In the genomic region with DNA sequence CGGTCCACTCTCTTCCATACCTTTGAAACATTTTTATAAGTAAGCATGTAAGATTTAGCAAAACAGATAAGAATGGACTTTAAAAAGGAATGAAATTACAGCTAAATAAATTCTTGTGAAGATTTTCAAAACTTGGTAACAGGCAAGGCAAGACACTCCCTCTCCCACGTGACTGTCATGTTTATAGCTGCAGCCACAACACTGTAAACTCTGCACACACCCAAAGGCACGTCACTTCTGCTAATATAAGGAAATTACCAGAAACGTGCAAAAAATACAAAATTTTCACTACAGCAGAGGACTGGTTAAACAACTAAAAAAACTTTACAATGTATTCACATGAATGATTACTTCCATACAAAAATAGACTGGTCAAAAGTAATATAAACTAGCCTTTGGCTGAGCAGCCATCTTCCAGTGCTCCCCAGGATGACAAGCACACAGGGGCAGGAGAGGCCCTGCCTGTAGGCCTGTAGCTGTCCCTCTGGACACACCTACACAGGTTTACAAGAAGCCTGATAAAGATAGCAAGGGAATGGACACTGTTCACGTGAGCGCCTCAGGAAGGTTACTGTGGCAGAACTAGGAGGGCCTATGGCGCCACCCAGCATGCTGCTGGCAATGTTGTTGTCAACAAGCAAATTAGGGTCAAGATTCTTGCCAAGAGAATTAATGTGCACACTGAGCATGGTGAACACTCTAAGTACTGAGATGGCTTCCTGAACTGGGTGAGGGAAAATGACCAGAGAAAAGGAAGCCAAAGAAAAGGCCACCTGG, we compare ENCODE assay signal across 13 mouse cellular contexts. TPM values are rescaled to one million over a fixed set of nuclear protein-coding genes. Genes with fewer than 3 reads are reported as not detected.
A peak's percentile ranks its signal among the peaks of the same experiment; 100 is the strongest.
DNase-seq lines count a peak whose midpoint lies in the region; ATAC-seq and TF ChIP-seq lines count a peak whose summit lies in the region.
"Had no signal": no experiment of that assay in that cellular context is flagged by ENCODE, and none has a peak within 500 bp of the region (broad histone marks: within the 10 kb centered on the region; RNA-seq: fewer than 3 reads in every experiment).

No protein-coding gene starts in this region.

- peaks cover 24% of the 10 kb centered on the region for H3K36me3 ChIP-seq in lung, postnatal 0 days (ENCODE audit: insufficient read depth, low read length)
- peaks cover 59% of the 10 kb centered on the region for H3K36me3 ChIP-seq in midbrain, embryonic 14.5 days (ENCODE audit: control insufficient read depth, insufficient read depth, low read length)
- H3K36me3 ChIP-seq in hindbrain, embryonic 11.5 days (ENCODE audit: control insufficient read depth, insufficient read depth, low read length) = peaks cover 2% of the 10 kb centered on the region; the same call in 1 of the 2 replicates

- no peak overlapping the region for H3K27ac ChIP-seq in lung, postnatal 0 days (ENCODE audit: low read length)
- no peak overlapping the region for H3K27ac ChIP-seq in midbrain, embryonic 14.5 days (replicated peaks; ENCODE audit: low read depth, low read length)
- H3K27ac ChIP-seq in hindbrain, embryonic 11.5 days (ENCODE audit: low read depth, low read length) = no peak overlapping the region
- H3K27ac ChIP-seq: embryonic facial prominence, embryonic 15.5 days had no signal

- no peak overlapping the region for H3K4me3 ChIP-seq in lung, postnatal 0 days (ENCODE audit: low read depth, low read length)
- no peak overlapping the region for H3K4me3 ChIP-seq in midbrain, embryonic 14.5 days (replicated peaks; ENCODE audit: low read depth, low read length)
- H3K4me3 ChIP-seq in hindbrain, embryonic 11.5 days (ENCODE audit: low read depth, low read length) = no peak overlapping the region
- H3K4me3 ChIP-seq: embryonic facial prominence, embryonic 15.5 days had no signal

- DNase-seq in heart, adult 11 months = peak; percentile 81
- DNase-seq in heart, adult 9 months (ENCODE audit: low spot score in 2 of 2) = no peak
- peak; percentile 5 for DNase-seq in lung, postnatal 10 days
- DNase-seq in lung, postnatal 0 days (ENCODE audit: low spot score) = no peak
- peak; percentile 96 for DNase-seq in cerebellum, adult 9-11 months
- peak; percentile 29 for DNase-seq in large intestine, adult 2 months (ENCODE audit: low read depth, low spot score)
- no peak for DNase-seq in midbrain, embryonic 14.5 days
- no peak for DNase-seq in hindbrain, embryonic 11.5 days (ENCODE audit: low spot score)
- DNase-seq: heart, postnatal 36 days; lung, postnatal 14 days; thymus, postnatal 14 days had no signal

- no peak for TF ChIP-seq EP300 in lung, postnatal 0 days (IDR thresholded peaks at IDR 0.05)

- H3K27me3 ChIP-seq in lung, postnatal 0 days (replicated peaks; ENCODE audit: insufficient read depth, low read length) = no peaks in the 10 kb centered on the region
- no peaks in the 10 kb centered on the region for H3K27me3 ChIP-seq in midbrain, embryonic 14.5 days (ENCODE audit: control insufficient read depth, insufficient read depth, low read length)
- H3K27me3 ChIP-seq in hindbrain, embryonic 11.5 days (ENCODE audit: control insufficient read depth, insufficient read depth, low read length) = no peaks in the 10 kb centered on the region
- H3K27me3 ChIP-seq: embryonic facial prominence, embryonic 15.5 days had no signal

- H3K9me3 ChIP-seq in lung, postnatal 0 days (ENCODE audit: low read length) = no peaks in the 10 kb centered on the region
- H3K9me3 ChIP-seq in midbrain, embryonic 14.5 days (ENCODE audit: control insufficient read depth, low read length) = no peaks in the 10 kb centered on the region
- H3K9me3 ChIP-seq in hindbrain, embryonic 11.5 days (ENCODE audit: control insufficient read depth, low read length) = no peaks in the 10 kb centered on the region
- H3K9me3 ChIP-seq: embryonic facial prominence, embryonic 15.5 days had no signal

- ATAC-seq in lung, postnatal 0 days = no peak
- ATAC-seq in midbrain, embryonic 14.5 days (ENCODE audit: low FRiP score, low TSS enrichment) = no peak
- ATAC-seq in hindbrain, embryonic 11.5 days (ENCODE audit: low FRiP score) = no peak
- ATAC-seq: midbrain, embryonic 16.5 days had no signal

- no peak for TF ChIP-seq CTCF in lung, postnatal 0 days (IDR thresholded peaks at IDR 0.05)

- no peaks in the 10 kb centered on the region for H3K4me1 ChIP-seq in lung, postnatal 0 days (ENCODE audit: insufficient read depth, low read depth, low read length)
- no peaks in the 10 kb centered on the region for H3K4me1 ChIP-seq in midbrain, embryonic 14.5 days (ENCODE audit: control insufficient read depth, insufficient read depth, low read length)
- no peaks in the 10 kb centered on the region for H3K4me1 ChIP-seq in hindbrain, embryonic 11.5 days (replicated peaks; ENCODE audit: control insufficient read depth, insufficient read depth, low read length)
- H3K4me1 ChIP-seq: embryonic facial prominence, embryonic 15.5 days had no signal

- no peak overlapping the region for H3K4me2 ChIP-seq in lung, postnatal 0 days (replicated peaks; ENCODE audit: low read depth, low read length)
- H3K4me2 ChIP-seq in midbrain, embryonic 14.5 days (ENCODE audit: low read length) = no peak overlapping the region
- H3K4me2 ChIP-seq in hindbrain, embryonic 11.5 days (replicated peaks; ENCODE audit: low read depth, low read length) = no peak overlapping the region
- H3K4me2 ChIP-seq: embryonic facial prominence, embryonic 15.5 days had no signal

- WGBS in lung, postnatal 0 days = 82% methylated on average over 7 of the region's 7 CpGs
- 40% methylated on average over 7 of the region's 7 CpGs for WGBS in large intestine, adult 2 months
- whole genome bisulfite sequencing in midbrain, embryonic 14.5 days = 92% methylated on average over 7 of the region's 7 CpGs
- 86% methylated on average over 7 of the region's 7 CpGs for WGBS in hindbrain, embryonic 11.5 days

- no peak overlapping the region for H3K9ac ChIP-seq in lung, postnatal 0 days (replicated peaks; ENCODE audit: low read depth)
- no peak overlapping the region for H3K9ac ChIP-seq in midbrain, embryonic 14.5 days (replicated peaks; ENCODE audit: low read length)
- H3K9ac ChIP-seq in hindbrain, embryonic 11.5 days (ENCODE audit: low read depth, low read length) = no peak overlapping the region
- H3K9ac ChIP-seq: embryonic facial prominence, embryonic 15.5 days had no signal

RNA-seq across cellular contexts. Expression of gene Qsox1, which starts 42.4 kb away (rescaled TPM):
- polyA plus RNA-seq in lung, postnatal 0 days (2015; fragmentation: Nextera tagmentation; extraction: Ambion mirVana) = 58.1 and 62.9 TPM in 2 replicates
- 110 and 111 TPM in 2 replicates for polyA plus RNA-seq in large intestine, adult 2 months (2012; rRNA removed)
- 7.6 and 11.5 TPM in 2 replicates for polyA plus RNA-seq in midbrain, embryonic 14.5 days (2014; fragmentation: Nextera tagmentation; extraction: Ambion mirVana)
- polyA plus RNA-seq in hindbrain, embryonic 11.5 days (2014; fragmentation: Nextera tagmentation; extraction: Ambion mirVana) = 9.8 and 12.5 TPM in 2 replicates

Comparison
In these comparisons a context has a peak if more than half of its experiments do, and no peak if none do; other contexts are left out.
1. DNase-seq: peak in heart, adult 11 months (single experiment), lung, postnatal 10 days (single experiment), cerebellum, adult 9-11 months (single experiment) and large intestine, adult 2 months (single experiment); none in heart, adult 9 months (0 of 2), lung, postnatal 0 days (single experiment), midbrain, embryonic 14.5 days (single experiment) and hindbrain, embryonic 11.5 days (single experiment).